Mouse (Mus musculus) midbrain, postnatal 0 days (tissue): Measurements from ENCODE around the gene Ccdc51. TPM values are rescaled to one million over a fixed set of nuclear protein-coding genes. Genes with fewer than 3 reads are reported as not detected.

ENCODE experiments used
- ATAC-seq: fragments of 200-750 bp; cut with Nextera tagmentation; 2 replicates; pipeline ENCODE4 v1.8.0; 2017; ENCODE audit warnings: moderate number of reproducible peaks, mild to moderate bottlenecking, moderate TSS enrichment, moderate library complexity; ENCODE audit not compliant: low FRiP score
- DNase-seq: peaks from one replicate; pipeline ENCODE4 v3.0.0-alpha.2; 2015; ENCODE audit warnings: low spot score
- H3K27ac ChIP-seq: fragments of 300-500 bp; sonication (generic); 2 replicates; pipeline ENCODE4 v1.5.1; 2014; ENCODE audit warnings: low read depth, mild to moderate bottlenecking, low read length, mixed read lengths
- H3K27me3 ChIP-seq: fragments of 300-500 bp; sonication (generic); 2 replicates; pipeline ENCODE4 v1.6.1; 2014; ENCODE audit warnings: low read length, control low read depth, mixed read lengths; ENCODE audit not compliant: insufficient read depth
- H3K36me3 ChIP-seq: fragments of 300-500 bp; sonication (generic); 2 replicates; pipeline ENCODE4 v1.6.1; 2014; ENCODE audit warnings: low read length, control low read depth, mixed read lengths; ENCODE audit not compliant: insufficient read depth
- H3K4me1 ChIP-seq: fragments of 300-500 bp; sonication (generic); 2 replicates; pipeline ENCODE4 v1.6.1; 2014; ENCODE audit warnings: mild to moderate bottlenecking, control low read depth, antibody characterized with exemption, low read length, mixed read lengths; ENCODE audit not compliant: insufficient read depth
- H3K4me2 ChIP-seq: fragments of 300-500 bp; sonication (generic); 2 replicates; pipeline ENCODE4 v1.6.1; 2014; ENCODE audit warnings: low read depth, mild to moderate bottlenecking, low read length, mixed read lengths; ENCODE audit not compliant: poor library complexity, severe bottlenecking
- H3K4me3 ChIP-seq: fragments of 300-500 bp; sonication (generic); 2 replicates; pipeline ENCODE4 v1.5.1; 2014; ENCODE audit warnings: low read depth, mild to moderate bottlenecking, low read length, moderate library complexity
- H3K9ac ChIP-seq: fragments of 300-500 bp; sonication (generic); replicated peaks from 2 replicates; pipeline ENCODE4 v1.6.1; 2014; ENCODE audit warnings: mild to moderate bottlenecking, low read length, moderate library complexity, mixed read lengths; ENCODE audit not compliant: poor library complexity, severe bottlenecking
- H3K9me3 ChIP-seq: fragments of 300-500 bp; sonication (generic); 2 replicates; pipeline ENCODE4 v1.6.1; 2016; ENCODE audit warnings: low read length, control low read depth
- CTCF ChIP-seq: IDR thresholded peaks from 2 replicates; pipeline ENCODE4 v1.5.1; 2016; ENCODE audit warnings: antibody characterized with exemption, mild to moderate bottlenecking
- WGBS: fragments of 180-500 bp; shearing (Covaris S2); extraction: QIAGEN DNeasy Blood & Tissue Kit; methylation state at CpG from one replicate; pipeline ENCODE4 v1.1.7; 2014; 5-methylcytosine and 5-hydroxymethylcytosine counted together
- polyA plus RNA-seq: library from polyadenylated mRNA; unstranded; fragments of >200 nt; fragmentation: Nextera tagmentation; extraction: Ambion mirVana; gene quantifications from 2 replicates; pipeline ENCODE4 v1.2.1, GENCODE M21; 2015
- total RNA-seq: library from RNA; depleted of rRNA; stranded (reverse); fragments of >200 nt; gene quantifications from 2 replicates; pipeline ENCODE4 v1.2.3, GENCODE M21; 2014

Ccdc51 gene
- total and polyA plus RNA-seq, 2 experiments from 2014 or later: 4.8 to 6.9 TPM

DNA sequence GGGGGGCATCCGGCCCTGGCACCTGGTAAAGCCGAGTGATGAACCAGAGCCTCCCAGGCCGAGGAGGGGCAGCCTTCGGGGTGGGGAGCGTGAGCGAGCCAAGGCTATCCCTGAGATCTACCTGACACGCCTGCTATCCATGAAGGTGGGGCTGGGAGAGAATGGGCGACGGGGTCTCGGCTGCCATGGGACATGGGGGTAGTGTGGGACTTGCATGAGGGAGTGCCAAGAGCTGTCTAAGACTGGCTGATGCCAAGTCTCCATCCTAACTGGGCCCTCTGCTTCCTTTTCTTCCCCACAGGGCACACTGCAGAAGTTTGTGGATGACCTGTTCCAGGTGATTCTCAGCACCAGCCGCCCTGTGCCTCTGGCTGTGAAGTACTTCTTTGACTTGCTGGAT lies 32.0 kb downstream of the Ccdc51 start:
- no peaks in the 10 kb centered on the region for H3K27me3 ChIP-seq
- no peak overlapping the region for H3K27ac ChIP-seq
- H3K9ac ChIP-seq: no peak overlapping the region
- H3K4me3 ChIP-seq: no peak overlapping the region
- no peak overlapping the region for H3K4me2 ChIP-seq
- DNase-seq: no peak
- no peak for TF ChIP-seq CTCF
- H3K4me1 ChIP-seq: no peaks in the 10 kb centered on the region
- 97% methylated on average over 11 of the region's 11 CpGs for WGBS
- H3K36me3 ChIP-seq: peaks cover 86% of the 10 kb centered on the region
- no peak for ATAC-seq
- no peaks in the 10 kb centered on the region for H3K9me3 ChIP-seq

DNA sequence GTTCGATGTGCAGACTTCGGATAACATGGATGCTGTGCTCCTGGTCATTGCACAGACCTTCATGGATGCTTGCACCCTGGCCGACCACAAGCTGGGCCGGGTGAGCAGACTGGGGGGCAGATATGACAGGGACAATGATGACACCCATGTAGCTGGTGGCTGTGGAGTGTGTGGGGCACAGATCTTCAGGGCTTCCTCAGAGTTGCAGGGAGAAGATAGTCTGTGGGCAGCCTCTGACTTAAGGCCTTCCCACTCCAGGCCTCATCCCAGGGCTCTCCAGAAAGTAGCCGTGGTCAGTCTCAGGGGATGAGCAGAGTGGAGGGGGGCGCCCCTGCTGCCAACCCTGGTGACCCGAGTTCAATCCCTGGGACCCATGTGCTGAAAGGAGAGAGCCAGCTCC lies 32.6 kb downstream of the Ccdc51 start:
- Histone ChIP-seq H3K9ac (no peak overlapping the region), H3K4me3 (no peak overlapping the region), H3K27ac (no peak overlapping the region), H3K27me3 (no peaks in the 10 kb centered on the region), H3K4me2 (no peak overlapping the region), H3K9me3 (no peaks in the 10 kb centered on the region), H3K36me3 (peaks cover 80% of the 10 kb centered on the region), H3K4me1 (no peaks in the 10 kb centered on the region)
- ATAC-seq (no peak), DNase-seq (no peak)
- TF ChIP-seq CTCF: no peak
- 96% methylated on average over 7 of the region's 7 CpGs for WGBS

DNA sequence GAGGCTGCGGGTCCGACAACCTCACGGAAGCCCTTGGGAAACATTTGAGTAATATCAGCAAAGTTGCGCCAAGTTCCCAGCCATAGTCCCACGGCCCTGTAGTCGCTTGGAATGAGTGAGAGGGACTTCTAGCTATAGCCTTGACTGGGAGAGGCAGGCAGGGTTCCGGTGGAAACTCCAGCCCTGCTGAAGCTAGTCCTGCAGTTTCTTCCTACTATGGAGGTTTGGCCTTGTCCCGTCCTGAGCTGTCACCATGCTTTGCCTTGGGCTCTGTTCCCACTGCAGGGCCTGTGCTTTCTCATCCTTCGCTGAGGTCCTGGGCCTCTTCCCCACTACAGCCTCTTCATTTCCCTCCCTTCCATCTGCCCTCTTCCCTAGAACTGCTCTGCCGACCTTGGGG lies 33.9 kb downstream of the Ccdc51 start:
- TF ChIP-seq CTCF: no peak
- H3K36me3 ChIP-seq: peaks cover 69% of the 10 kb centered on the region
- no peak overlapping the region for H3K4me2 ChIP-seq
- 94% methylated on average over 10 of the region's 10 CpGs for WGBS
- DNase-seq (no peak), ATAC-seq (no peak)
- H3K27ac ChIP-seq: no peak overlapping the region
- H3K27me3 ChIP-seq: no peaks in the 10 kb centered on the region
- no peaks in the 10 kb centered on the region for H3K4me1 ChIP-seq
- H3K9me3 ChIP-seq: no peaks in the 10 kb centered on the region
- H3K4me3 ChIP-seq: no peak overlapping the region
- H3K9ac ChIP-seq: no peak overlapping the region

DNA sequence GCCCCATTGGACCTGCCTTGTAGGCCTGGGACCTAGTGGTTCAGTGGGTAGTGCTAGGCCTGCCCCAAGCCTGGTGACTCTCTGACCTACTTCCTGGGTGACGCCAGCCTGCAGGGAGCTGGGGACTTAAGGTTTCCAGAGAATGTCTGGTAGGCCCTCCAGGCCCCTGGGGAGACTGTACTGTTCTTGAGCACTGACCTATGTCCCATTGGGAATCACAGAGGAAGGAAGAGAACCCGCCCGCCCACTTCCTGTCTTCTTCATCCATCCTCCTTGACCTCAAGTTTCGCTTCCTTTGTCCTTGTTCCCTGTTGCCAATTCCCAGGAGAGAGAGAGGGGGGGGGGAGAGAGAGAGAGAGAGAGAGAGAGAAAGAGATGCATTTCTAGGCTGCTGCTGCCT lies 35.8 kb downstream of the Ccdc51 start:
- no peak overlapping the region for H3K27ac ChIP-seq
- WGBS: 93% methylated on average over 4 of the region's 4 CpGs
- no peaks in the 10 kb centered on the region for H3K4me1 ChIP-seq
- no peak overlapping the region for H3K4me2 ChIP-seq
- H3K4me3 ChIP-seq: no peak overlapping the region
- peaks cover 51% of the 10 kb centered on the region for H3K36me3 ChIP-seq
- TF ChIP-seq CTCF: no peak
- H3K9ac ChIP-seq: no peak overlapping the region
- H3K27me3 ChIP-seq: no peaks in the 10 kb centered on the region
- no peaks in the 10 kb centered on the region for H3K9me3 ChIP-seq
- DNase-seq: no peak
- ATAC-seq: no peak

DNA sequence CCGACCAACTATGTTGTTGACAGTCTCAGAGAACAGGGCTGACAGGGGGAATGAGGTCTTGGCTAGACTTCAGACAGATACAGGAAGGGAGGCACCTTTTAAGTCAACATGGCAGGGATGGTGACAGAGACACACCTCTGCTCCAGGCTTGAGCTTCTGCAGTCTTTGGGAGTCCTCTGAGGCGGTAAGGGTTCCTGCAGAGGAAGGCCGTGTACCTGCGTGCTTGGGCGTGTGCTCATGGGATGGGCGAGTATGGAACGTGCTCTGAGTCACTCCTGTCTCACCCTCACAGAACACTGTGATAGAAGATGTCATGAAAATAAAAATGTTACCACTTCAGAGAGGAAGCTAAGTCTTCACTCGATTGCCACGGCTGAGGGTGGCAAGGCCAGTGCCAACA lies 37.3 kb downstream of the Ccdc51 start:
- WGBS: 94% methylated on average over 9 of the region's 9 CpGs

DNA sequence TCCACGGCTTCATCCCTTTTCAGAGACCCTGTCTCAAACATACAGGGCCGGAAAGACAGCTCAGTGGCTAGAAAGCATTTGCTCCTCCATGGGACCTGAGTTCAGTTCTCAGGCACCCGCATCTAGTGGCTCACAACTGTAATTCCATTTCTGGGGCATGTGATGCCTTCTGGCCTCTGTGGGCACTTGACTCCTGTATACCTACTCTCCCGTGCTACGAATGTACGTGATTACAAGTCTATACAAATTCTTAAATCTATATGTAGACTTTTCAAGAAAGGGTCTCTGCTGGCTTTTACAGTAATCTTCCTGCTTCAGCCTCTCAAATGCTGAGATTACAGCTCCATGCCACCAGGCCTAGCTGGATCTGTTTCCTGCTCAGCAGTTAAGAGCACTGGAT lies 38.7 kb downstream of the Ccdc51 start:
- Histone ChIP-seq H3K27me3 (no peaks in the 10 kb centered on the region), H3K4me2 (no peak overlapping the region), H3K4me3 (no peak overlapping the region), H3K27ac (no peak overlapping the region), H3K36me3 (peaks cover 25% of the 10 kb centered on the region), H3K9me3 (no peaks in the 10 kb centered on the region), H3K9ac (no peak overlapping the region), H3K4me1 (no peaks in the 10 kb centered on the region)
- WGBS: 89% methylated on average over 6 of the region's 6 CpGs
- ATAC-seq (no peak), DNase-seq (no peak)
- TF ChIP-seq CTCF: no peak

More for the DNA sequence above, 37.3 kb downstream of the Ccdc51 start:
- Histone ChIP-seq H3K4me3 (no peak overlapping the region), H3K4me2 (no peak overlapping the region), H3K36me3 (peaks cover 37% of the 10 kb centered on the region), H3K9me3 (no peaks in the 10 kb centered on the region), H3K4me1 (no peaks in the 10 kb centered on the region), H3K27me3 (no peaks in the 10 kb centered on the region), H3K9ac (no peak overlapping the region), H3K27ac (no peak overlapping the region)
- no peak for DNase-seq
- no peak for ATAC-seq
- TF ChIP-seq CTCF: no peak
